Mouse (Mus musculus) heart, adult 2 months (tissue): ENCODE results near the gene Psmd9.
A peak's percentile ranks its signal among the peaks of the same experiment; 100 is the strongest.

Experiments
- CTCF ChIP-seq: fragments of 200-600 bp; IDR thresholded peaks from 2 replicates; pipeline ENCODE4 v1.8.1; 2022; ENCODE audit warnings: antibody characterized with exemption, mild to moderate bottlenecking, moderate library complexity
- EP300 ChIP-seq: fragments of 200-500 bp; IDR thresholded peaks from 2 replicates; pipeline ENCODE4 v1.6.1; 2011; ENCODE audit warnings: low read depth, low read length, control low read depth; ENCODE audit not compliant: insufficient read depth
- POLR2A ChIP-seq: fragments of 200-500 bp; IDR thresholded peaks from 2 replicates; pipeline ENCODE4 v1.6.1; 2011; ENCODE audit warnings: mild to moderate bottlenecking, low read depth, low read length, control low read depth; ENCODE audit not compliant: insufficient read depth

DNA sequence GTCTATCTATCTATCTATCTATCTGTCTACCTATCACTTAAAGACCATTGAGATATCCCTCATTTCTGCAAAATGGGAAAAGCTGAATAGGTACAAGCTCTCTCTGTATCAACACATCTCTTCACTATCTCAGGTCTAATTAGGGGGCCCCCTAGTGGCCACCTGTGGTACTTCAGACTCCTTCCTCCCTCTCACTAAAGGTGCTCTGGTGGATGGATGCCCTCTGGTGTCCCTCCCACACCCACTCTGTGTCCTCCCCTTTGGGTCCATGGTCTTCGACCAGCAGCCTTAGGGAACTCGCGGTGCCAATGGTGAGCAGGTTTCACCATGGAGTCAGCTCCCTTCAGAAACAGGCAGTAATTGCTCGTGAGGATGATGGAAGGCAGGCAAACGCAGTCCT lies 89.8 kb downstream of the Psmd9 start:
- peak; percentile 88 for TF ChIP-seq CTCF
- no peak for TF ChIP-seq POLR2A
- TF ChIP-seq EP300, result no peak
